Mouse (Mus musculus): Measurements from ENCODE around the gene Fgd1. TPM values are rescaled to one million over a fixed set of nuclear protein-coding genes. Genes with fewer than 3 reads are reported as not detected.
A peak's percentile ranks its signal among the peaks of the same experiment; 100 is the strongest.

Gene Fgd1
- total RNA-seq (2014; fragmentation: Nextera tagmentation) (2.2 and 3.6 TPM in 2 replicates), total RNA-seq (2017) (0.67 and 3.0 TPM in 2 replicates)

GRCm38 (mm10) chrX:151045850-151046249, at the start of gene Fgd1:
Fgd1 (plus strand) TSS chrX:151046150.
- ATAC-seq (replicated peaks; ENCODE audit: poor library complexity, severe bottlenecking) = no peak

GRCm38 (mm10) chrX:150996775-150997174, 49.2 kb upstream of the Fgd1 start:
- no peak for ATAC-seq (replicated peaks; ENCODE audit: poor library complexity, severe bottlenecking)

- ATAC-seq (replicated peaks; ENCODE audit: poor library complexity, severe bottlenecking) = peak; percentile 94
These were observed 28.7 kb upstream of the Fgd1 start, which contains the start of gene Gnl3l for GRCm38 (mm10) chrX:151016938-151017877. Gnl3l (minus strand) TSS chrX:151017322.

GRCm38 (mm10) chrX:151017897-151018296, 28.1 kb upstream of the Fgd1 start:
- ATAC-seq (replicated peaks; ENCODE audit: poor library complexity, severe bottlenecking) = no peak

- ATAC-seq (replicated peaks; ENCODE audit: poor library complexity, severe bottlenecking) = no peak
These were observed 27.2 kb upstream of the Fgd1 start for GRCm38 (mm10) chrX:151018798-151019197.

- no peak for ATAC-seq (replicated peaks; ENCODE audit: poor library complexity, severe bottlenecking)
These were observed 14.6 kb upstream of the Fgd1 start for GRCm38 (mm10) chrX:151031400-151031799.

- ATAC-seq (replicated peaks; ENCODE audit: poor library complexity, severe bottlenecking) = no peak
These were observed 4.7 kb upstream of the Fgd1 start for GRCm38 (mm10) chrX:151041223-151041622.

GRCm38 (mm10) chrX:151046321-151046720, 371 bp downstream of the Fgd1 start:
- no peak for ATAC-seq (replicated peaks; ENCODE audit: poor library complexity, severe bottlenecking)

GRCm38 (mm10) chrX:151046777-151047430, 954 bp downstream of the Fgd1 start:
- peak; percentile 85 for ATAC-seq (replicated peaks; ENCODE audit: poor library complexity, severe bottlenecking)

- peak; percentile 25 for ATAC-seq (replicated peaks; ENCODE audit: poor library complexity, severe bottlenecking)
These were observed 1.6 kb downstream of the Fgd1 start for GRCm38 (mm10) chrX:151047431-151048058.

- no peak for ATAC-seq (replicated peaks; ENCODE audit: poor library complexity, severe bottlenecking)
These were observed 3.8 kb downstream of the Fgd1 start for GRCm38 (mm10) chrX:151049661-151050215.

- ATAC-seq (replicated peaks; ENCODE audit: poor library complexity, severe bottlenecking) = no peak
These were observed 4.4 kb downstream of the Fgd1 start for GRCm38 (mm10) chrX:151050337-151050736.

GRCm38 (mm10) chrX:151054489-151054888, 8.5 kb downstream of the Fgd1 start:
- no peak for ATAC-seq (replicated peaks; ENCODE audit: poor library complexity, severe bottlenecking)

GRCm38 (mm10) chrX:151055559-151055958, 9.6 kb downstream of the Fgd1 start:
- no peak; the same call in 1 of the 2 replicates for ATAC-seq (replicated peaks; ENCODE audit: poor library complexity, severe bottlenecking)

- no peak for ATAC-seq (replicated peaks; ENCODE audit: poor library complexity, severe bottlenecking)
These were observed 13.4 kb downstream of the Fgd1 start for GRCm38 (mm10) chrX:151059346-151059745.

- ATAC-seq (replicated peaks; ENCODE audit: poor library complexity, severe bottlenecking) = peak; percentile 97
These were observed 15.8 kb downstream of the Fgd1 start for GRCm38 (mm10) chrX:151061615-151062299.

GRCm38 (mm10) chrX:151066071-151066666, 20.2 kb downstream of the Fgd1 start:
- ATAC-seq (replicated peaks; ENCODE audit: poor library complexity, severe bottlenecking) = 0 out of 2 replicates have a peak, but pooled peaks have one; percentile 3

- no peak for ATAC-seq (replicated peaks; ENCODE audit: poor library complexity, severe bottlenecking)
These were observed 21.9 kb downstream of the Fgd1 start for GRCm38 (mm10) chrX:151067876-151068275.

- no peak for ATAC-seq (replicated peaks; ENCODE audit: poor library complexity, severe bottlenecking)
These were observed 30.1 kb downstream of the Fgd1 start for GRCm38 (mm10) chrX:151076007-151076406.
